Mouse (Mus musculus): ENCODE results near the gene Gm10330. TPM values are rescaled to one million over a fixed set of nuclear protein-coding genes. Genes with fewer than 3 reads are reported as not detected.
"Not testable (repeated sequence)": the region's sequence is repeated elsewhere in the genome, so short reads cannot be mapped to it uniquely, and the experiment has no call there.

The Gm10330 gene
- not detected in 2 replicates for polyA plus RNA-seq (2012; rRNA removed)

DNA sequence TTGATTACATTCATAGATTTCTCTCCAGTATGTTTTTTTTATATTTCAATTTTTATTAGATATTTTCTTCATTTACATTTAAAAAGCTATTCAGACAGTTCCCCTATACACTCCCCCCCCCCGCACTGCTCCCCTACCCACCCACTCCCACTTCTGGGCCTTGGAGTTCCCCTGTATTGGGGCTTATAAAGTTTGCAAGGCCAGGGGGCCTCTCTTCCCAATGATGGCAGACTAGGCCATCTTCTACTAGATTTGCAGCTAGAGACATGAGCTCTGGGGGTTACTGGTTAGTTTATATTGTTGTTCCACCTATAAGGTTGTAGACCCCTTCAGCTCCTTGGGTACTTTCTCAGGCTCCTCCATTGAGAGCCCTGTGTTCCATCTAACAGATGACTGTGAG is at the start of gene Gm10330:
Gene Gm10330, minus strand, starts transcription at position 101 of the 400 bp plus-strand sequence.
- H3K4me1 ChIP-seq (ENCODE audit: control insufficient read depth, insufficient read depth, low read length); H3K27ac ChIP-seq (ENCODE audit: insufficient read depth, low read depth, low read length); H3K4me3 ChIP-seq (ENCODE audit: insufficient read depth, low read depth, low read length); H3K27me3 ChIP-seq (replicated peaks; ENCODE audit: control insufficient read depth, insufficient read depth, low read length); H3K36me3 ChIP-seq (ENCODE audit: control insufficient read depth, insufficient read depth, low read length); DNase-seq: not testable (repeated sequence)
- WGBS = 85% methylated on average over 1 of the region's 1 CpGs

DNA sequence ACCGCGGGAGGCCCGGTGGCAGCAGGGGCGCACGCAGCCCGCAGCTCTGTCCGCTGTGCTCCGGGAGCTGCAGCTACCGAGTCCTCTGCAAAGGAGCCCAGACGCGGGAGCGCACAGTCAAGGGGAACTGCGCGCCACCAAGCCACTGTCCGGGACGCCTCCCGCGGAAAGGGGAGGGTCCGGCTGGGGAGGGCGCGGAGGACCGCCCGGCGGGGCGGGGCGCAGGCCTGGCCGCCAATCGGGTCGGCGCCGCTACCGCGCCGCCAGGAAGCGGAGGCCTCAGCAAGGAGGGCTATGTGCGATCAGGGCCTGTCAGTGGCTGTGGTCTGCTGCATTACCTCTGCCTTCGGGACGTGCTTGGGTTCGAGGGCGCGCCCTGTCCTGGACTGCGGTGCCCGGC is 20.7 kb upstream of the Gm10330 start:
- H3K27me3 ChIP-seq (replicated peaks; ENCODE audit: control insufficient read depth, insufficient read depth, low read length); H3K36me3 ChIP-seq (ENCODE audit: control insufficient read depth, insufficient read depth, low read length); H3K4me1 ChIP-seq (ENCODE audit: control insufficient read depth, insufficient read depth, low read length); DNase-seq; H3K4me3 ChIP-seq (ENCODE audit: insufficient read depth, low read depth, low read length); H3K27ac ChIP-seq (ENCODE audit: insufficient read depth, low read depth, low read length): not testable (repeated sequence)
- 26% methylated on average over 42 of the region's 43 CpGs for WGBS

DNA sequence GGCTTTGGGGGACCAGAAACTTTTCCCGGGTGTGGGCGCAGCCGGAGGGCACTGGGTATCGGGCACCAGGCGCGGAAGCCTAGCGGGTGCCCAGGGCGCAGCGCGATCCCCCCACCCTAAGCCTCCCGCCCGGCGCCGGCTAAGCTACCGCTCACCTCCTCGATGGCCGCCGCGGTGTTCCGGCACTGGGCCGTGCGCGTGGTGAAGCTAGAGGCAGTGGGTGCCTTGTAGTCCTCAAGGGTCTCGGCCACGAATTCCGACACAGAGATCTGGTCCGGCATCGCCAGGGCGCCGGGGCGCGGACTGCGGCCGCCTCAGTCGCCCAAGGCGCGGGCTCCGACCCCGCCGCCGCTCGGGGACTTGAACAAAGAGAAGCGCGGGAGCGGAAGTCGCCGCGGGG is 20.3 kb upstream of the Gm10330 start:
- DNase-seq = peak; percentile 1
- not testable (repeated sequence) for H3K27ac ChIP-seq (ENCODE audit: insufficient read depth, low read depth, low read length); H3K4me1 ChIP-seq (ENCODE audit: control insufficient read depth, insufficient read depth, low read length); H3K27me3 ChIP-seq (replicated peaks; ENCODE audit: control insufficient read depth, insufficient read depth, low read length); H3K4me3 ChIP-seq (ENCODE audit: insufficient read depth, low read depth, low read length); H3K36me3 ChIP-seq (ENCODE audit: control insufficient read depth, insufficient read depth, low read length)
- 18% methylated on average over 34 of the region's 48 CpGs for WGBS

All from kidney, adult 2 months (tissue).